Mouse (Mus musculus): Measurements from ENCODE around the gene Fbxw10.

DNA sequence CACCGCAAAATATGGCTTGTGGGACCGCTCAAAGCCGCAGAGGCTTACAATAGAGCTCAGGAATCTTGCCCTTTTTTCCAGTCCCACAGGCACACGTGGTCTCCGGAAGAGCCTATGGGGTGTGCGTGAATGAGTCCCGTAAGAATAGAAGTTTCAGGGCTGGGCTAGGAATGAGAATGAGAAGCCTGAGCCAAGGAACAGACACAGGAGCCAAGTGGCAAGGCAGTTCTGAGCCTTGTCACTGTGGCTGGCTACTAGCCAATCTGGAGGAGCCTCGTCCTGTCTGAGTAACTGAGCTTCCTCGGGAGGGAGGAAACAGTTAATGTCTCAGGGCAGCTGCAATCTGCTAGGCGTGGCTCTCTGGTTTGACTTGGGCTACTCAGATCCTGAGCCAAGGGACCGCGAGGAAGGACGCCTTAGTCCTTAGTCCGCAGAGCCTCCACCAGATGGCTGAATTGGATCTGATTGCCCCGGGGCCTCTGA is 26.8 kb upstream of the Fbxw10 start, which contains the start of gene Trim16:
- TF ChIP-seq GATA1 (IDR thresholded peaks at IDR 0.05; ENCODE audit: borderline replicate concordance, low read length): no peak
- TF ChIP-seq FLI1 (IDR thresholded peaks at IDR 0.05; ENCODE audit: low read length): no peak
